In the genomic region with DNA sequence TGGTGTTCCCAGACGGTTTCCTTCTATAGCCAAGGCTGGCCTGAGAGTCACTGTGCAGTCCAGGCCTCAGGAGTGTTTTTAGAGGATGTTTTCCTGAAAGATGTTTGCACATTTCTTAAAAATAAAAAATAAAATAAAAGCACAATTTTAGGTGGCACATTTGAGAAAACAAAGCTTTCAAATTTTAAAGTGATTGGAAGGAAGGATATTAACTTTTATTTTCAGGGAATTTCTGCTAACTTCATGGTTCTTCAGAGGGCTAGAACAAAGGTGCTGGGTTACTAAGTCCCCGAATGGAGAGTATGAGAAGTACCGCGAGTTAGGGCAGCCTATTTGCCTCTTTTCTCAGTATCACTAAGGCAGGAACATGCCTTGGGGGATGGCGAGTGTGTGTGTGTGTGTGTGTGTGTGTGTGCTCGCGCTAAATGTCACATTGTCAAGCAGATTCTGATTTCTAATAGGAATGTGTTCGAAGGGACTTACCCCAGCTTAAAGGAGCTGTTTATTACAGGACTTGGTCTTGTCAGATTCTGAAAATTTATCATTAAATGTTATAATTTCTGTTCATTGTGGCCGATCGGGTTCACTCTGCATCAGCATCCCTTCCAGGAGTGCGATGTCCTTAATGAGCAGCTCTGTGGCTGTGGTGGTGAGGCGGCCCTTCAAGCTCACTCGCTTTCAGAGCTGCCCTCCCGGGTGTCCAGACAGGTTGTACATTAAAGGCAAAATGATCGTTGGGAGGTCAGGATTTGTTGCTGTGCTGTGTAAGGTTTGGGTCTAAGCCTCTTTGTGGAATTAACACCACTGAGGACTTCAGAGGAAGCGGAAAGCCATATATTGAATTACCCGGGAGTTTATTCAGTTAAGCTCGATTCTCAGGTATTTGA, we compare ENCODE assay signal across 8 mouse cellular contexts. TPM values are rescaled to one million over a fixed set of nuclear protein-coding genes. Genes with fewer than 3 reads are reported as not detected.
A peak's percentile ranks its signal among the peaks of the same experiment; 100 is the strongest.
DNase-seq lines count a peak whose midpoint lies in the region; ATAC-seq and TF ChIP-seq lines count a peak whose summit lies in the region.

No protein-coding gene starts in this region.

- no peak for ATAC-seq in kidney, embryonic 15.5 days (replicated peaks; ENCODE audit: low FRiP score)
- no peak for ATAC-seq in forebrain, embryonic 14.5 days
- ATAC-seq in liver, embryonic 11.5 days (replicated peaks; ENCODE audit: low FRiP score): no peak
- ATAC-seq in stomach, embryonic 16.5 days (ENCODE audit: insufficient read depth, low FRiP score): no peak

- peaks cover 16% of the 10 kb centered on the region for H3K79me2 ChIP-seq in MEL (ENCODE audit: control insufficient read depth, insufficient read depth, low read length, poor library complexity)

- no peak for DNase-seq in kidney, adult 9 months
- DNase-seq in MEL (ENCODE audit: low read depth, low spot score): peak; percentile 52
- DNase-seq in forebrain, embryonic 14.5 days (ENCODE audit: low spot score): peak; percentile 47
- DNase-seq in liver, embryonic 11.5 days (ENCODE audit: low spot score): peak; percentile 30
- DNase-seq in adrenal gland, postnatal 25 days: no peak
- no peak for DNase-seq in layer of hippocampus, adult 11-12 months (ENCODE audit: low spot score)

- TF ChIP-seq CTCF in MEL (IDR thresholded peaks at IDR 0.05 in 2 of 3, conservative IDR thresholded peaks at IDR 0.05 in 1 of 3; ENCODE audit: control insufficient read depth in 1 of 3, insufficient read depth in 1 of 3, low read depth in 2 of 3, low read length in 3 of 3, poor library complexity in 1 of 3, severe bottlenecking in 1 of 3): no peak

- peak overlapping the region; percentile 91 for H3K9ac ChIP-seq in kidney, embryonic 15.5 days
- H3K9ac ChIP-seq in MEL (ENCODE audit: control insufficient read depth, low read depth, low read length, poor library complexity, severe bottlenecking): peak overlapping the region; percentile 81
- peak overlapping the region; percentile 96 for H3K9ac ChIP-seq in forebrain, embryonic 14.5 days (ENCODE audit: low read length)
- peak overlapping the region; percentile 66; the same call in 1 of the 2 replicates for H3K9ac ChIP-seq in liver, embryonic 11.5 days (ENCODE audit: low read depth, low read length)
- peak overlapping the region; percentile 95 for H3K9ac ChIP-seq in stomach, embryonic 16.5 days (ENCODE audit: low read length)

- H3K4me2 ChIP-seq in kidney, embryonic 15.5 days: peak overlapping the region; percentile 73
- H3K4me2 ChIP-seq in forebrain, embryonic 14.5 days (ENCODE audit: low read length): peak overlapping the region; percentile 64
- H3K4me2 ChIP-seq in liver, embryonic 11.5 days: peak overlapping the region; percentile 87
- peak overlapping the region; percentile 72 for H3K4me2 ChIP-seq in stomach, embryonic 16.5 days (ENCODE audit: low read depth, low read length)

- TF ChIP-seq POLR2A in MEL (IDR thresholded peaks at IDR 0.05; ENCODE audit: control insufficient read depth in 1 of 2, insufficient read depth in 1 of 2, low read depth in 1 of 2, low read length in 2 of 2, poor library complexity in 1 of 2): no peak

- peak overlapping the region; percentile 90 for H3K4me3 ChIP-seq in kidney, embryonic 15.5 days (replicated peaks)
- H3K4me3 ChIP-seq in MEL (ENCODE audit: control insufficient read depth in 1 of 2, insufficient read depth in 1 of 2, low read depth in 2 of 2, low read length in 2 of 2): peak overlapping the region; percentile 94 to 100
- peak overlapping the region; percentile 95 for H3K4me3 ChIP-seq in forebrain, embryonic 14.5 days (ENCODE audit: low read depth, low read length)
- H3K4me3 ChIP-seq in liver, embryonic 11.5 days (ENCODE audit: low read depth, low read length): peak overlapping the region; percentile 72
- H3K4me3 ChIP-seq in stomach, embryonic 16.5 days (replicated peaks; ENCODE audit: low read length): peak overlapping the region; percentile 93

- peaks cover 43% of the 10 kb centered on the region for H3K4me1 ChIP-seq in kidney, embryonic 15.5 days
- peaks cover 2 to 7% of the 10 kb centered on the region in 2 experiments; a peak in 2 of 4 replicates for H3K4me1 ChIP-seq in MEL (ENCODE audit: control insufficient read depth in 1 of 2, insufficient read depth in 2 of 2, low read length in 2 of 2)
- H3K4me1 ChIP-seq in forebrain, embryonic 14.5 days (ENCODE audit: control insufficient read depth, insufficient read depth, low read length): peaks cover 21% of the 10 kb centered on the region
- peaks cover 13% of the 10 kb centered on the region for H3K4me1 ChIP-seq in liver, embryonic 11.5 days (replicated peaks; ENCODE audit: control insufficient read depth, insufficient read depth, low read length)
- H3K4me1 ChIP-seq in stomach, embryonic 16.5 days (ENCODE audit: control insufficient read depth, insufficient read depth, low read length): peaks cover 42% of the 10 kb centered on the region

- 17% methylated on average over 18 of the region's 18 CpGs for WGBS in kidney, embryonic 15.5 days
- 13% methylated on average over 18 of the region's 18 CpGs for WGBS in forebrain, embryonic 14.5 days
- WGBS in liver, embryonic 11.5 days: 44% methylated on average over 18 of the region's 18 CpGs
- 27% methylated on average over 18 of the region's 18 CpGs for WGBS in stomach, embryonic 16.5 days

- TF ChIP-seq EP300 in MEL (IDR thresholded peaks at IDR 0.05; ENCODE audit: low read depth in 1 of 2, low read length in 2 of 2): no peak

- no peaks in the 10 kb centered on the region for H3K9me3 ChIP-seq in kidney, embryonic 15.5 days (replicated peaks)
- no peaks in the 10 kb centered on the region for H3K9me3 ChIP-seq in MEL (replicated peaks; ENCODE audit: insufficient read depth, low read length)
- H3K9me3 ChIP-seq in forebrain, embryonic 14.5 days (replicated peaks; ENCODE audit: control insufficient read depth, low read length): no peaks in the 10 kb centered on the region
- H3K9me3 ChIP-seq in liver, embryonic 11.5 days (ENCODE audit: control insufficient read depth, low read length): no peaks in the 10 kb centered on the region
- H3K9me3 ChIP-seq in stomach, embryonic 16.5 days (replicated peaks; ENCODE audit: control insufficient read depth, low read length): no peaks in the 10 kb centered on the region

- no peak for TF ChIP-seq RAD21 in MEL (IDR thresholded peaks at IDR 0.05; ENCODE audit: low read depth, low read length)

- peak overlapping the region; percentile 91 for H3K27ac ChIP-seq in kidney, embryonic 15.5 days
- no peak overlapping the region for H3K27ac ChIP-seq in MEL (ENCODE audit: control insufficient read depth, low read depth, low read length)
- peak overlapping the region; percentile 95; the same call in 1 of the 2 replicates for H3K27ac ChIP-seq in forebrain, embryonic 14.5 days (ENCODE audit: low read depth, low read length)
- no peak overlapping the region for H3K27ac ChIP-seq in liver, embryonic 11.5 days (ENCODE audit: low read depth, low read length)
- H3K27ac ChIP-seq in stomach, embryonic 16.5 days (ENCODE audit: low read length): peak overlapping the region; percentile 90

- no peaks in the 10 kb centered on the region for H3K27me3 ChIP-seq in kidney, embryonic 15.5 days
- H3K27me3 ChIP-seq in MEL (ENCODE audit: control insufficient read depth in 1 of 2, insufficient read depth in 2 of 2, low read length in 2 of 2): peaks cover 2 to 3% of the 10 kb centered on the region in 2 experiments; a peak in 1 of 4 replicates
- no peaks in the 10 kb centered on the region for H3K27me3 ChIP-seq in forebrain, embryonic 14.5 days (replicated peaks; ENCODE audit: control insufficient read depth, insufficient read depth, low read length)
- H3K27me3 ChIP-seq in liver, embryonic 11.5 days (replicated peaks; ENCODE audit: control insufficient read depth, insufficient read depth, low read length): peaks cover 3% of the 10 kb centered on the region
- H3K27me3 ChIP-seq in stomach, embryonic 16.5 days (ENCODE audit: control insufficient read depth, insufficient read depth, low read length): no peaks in the 10 kb centered on the region

- H3K36me3 ChIP-seq in kidney, embryonic 15.5 days: no peaks in the 10 kb centered on the region
- peaks cover 0 to 8% of the 10 kb centered on the region in 2 experiments; a peak in 2 of 4 replicates for H3K36me3 ChIP-seq in MEL (ENCODE audit: control insufficient read depth in 1 of 2, insufficient read depth in 2 of 2, low read length in 2 of 2)
- H3K36me3 ChIP-seq in forebrain, embryonic 14.5 days (ENCODE audit: control insufficient read depth, insufficient read depth, low read length): no peaks in the 10 kb centered on the region
- H3K36me3 ChIP-seq in liver, embryonic 11.5 days (ENCODE audit: control insufficient read depth, insufficient read depth, low read length): no peaks in the 10 kb centered on the region
- no peaks in the 10 kb centered on the region for H3K36me3 ChIP-seq in stomach, embryonic 16.5 days (ENCODE audit: control insufficient read depth, insufficient read depth, low read length)

TF ChIP-seq in MEL, 35 proteins besides CTCF, POLR2A, EP300 and RAD21 (continues in another document):
- TF ChIP-seq MEF2A (IDR thresholded peaks at IDR 0.05; ENCODE audit: extremely low read depth, insufficient replicate concordance, low read depth, low read length, poor library complexity, severe bottlenecking): no peak
- no peak for TF ChIP-seq E2F4 (IDR thresholded peaks at IDR 0.05; ENCODE audit: borderline replicate concordance, low read depth, low read length)
- TF ChIP-seq CHD2 (IDR thresholded peaks at IDR 0.05; ENCODE audit: low read length): no peak
- no peak for TF ChIP-seq ZMIZ1 (IDR thresholded peaks at IDR 0.05; ENCODE audit: low read depth, low read length)
- TF ChIP-seq HCFC1 (IDR thresholded peaks at IDR 0.05; ENCODE audit: low read depth, low read length): no peak
- TF ChIP-seq ELF1 (IDR thresholded peaks at IDR 0.05; ENCODE audit: low read depth, low read length): no peak
- no peak for TF ChIP-seq GATA1 (IDR thresholded peaks at IDR 0.05; ENCODE audit: low read depth, low read length)
- no peak for TF ChIP-seq CHD1 (IDR thresholded peaks at IDR 0.05; ENCODE audit: low read depth, low read length)
- TF ChIP-seq ETS1 (IDR thresholded peaks at IDR 0.05; ENCODE audit: low read depth, low read length): no peak
- no peak for TF ChIP-seq KAT2A (conservative IDR thresholded peaks at IDR 0.05; ENCODE audit: low read depth, low read length)
- no peak for TF ChIP-seq USF2 (IDR thresholded peaks at IDR 0.05; ENCODE audit: borderline replicate concordance in 1 of 2, insufficient read depth in 1 of 2, low read depth in 1 of 2, low read length in 2 of 2)

RNA-seq across cellular contexts. Expression of gene Pcnx, which starts 1.6 kb away (rescaled TPM):
- polyA plus RNA-seq in kidney, embryonic 15.5 days (2015; fragmentation: Nextera tagmentation; extraction: Ambion mirVana): 8.8 and 10.2 TPM in 2 replicates
- total RNA-seq in MEL (2012; rRNA removed): 8.9 and 11.4 TPM in 2 replicates
- polyA plus RNA-seq in MEL (2012; ENCODE audit: insufficient read depth in 1 of 2, insufficient read length in 2 of 2, low read depth in 1 of 2, low replicate concordance in 2 of 2, missing spikeins in 1 of 2): 100 to 1,000 TPM in 1 of 2 experiments, 10 to 100 TPM in 1; 20.6 to 140 TPM
- 9.6 and 16.2 TPM in 2 replicates for polyA plus RNA-seq in forebrain, embryonic 14.5 days (2014; fragmentation: Nextera tagmentation; extraction: Ambion mirVana)
- polyA plus RNA-seq in liver, embryonic 11.5 days (2014; fragmentation: Nextera tagmentation; extraction: Ambion mirVana): 7.9 and 9.4 TPM in 2 replicates
- 10.3 and 10.8 TPM in 2 replicates for polyA plus RNA-seq in stomach, embryonic 16.5 days (2015; fragmentation: Nextera tagmentation; extraction: Ambion mirVana)
- total RNA-seq in adrenal gland, postnatal 25 days (2021): 64.0 and 72.0 TPM in 2 replicates

Comparison
In these comparisons a context has a peak if more than half of its experiments do, and no peak if none do; other contexts are left out.
1. H3K27ac ChIP-seq: peak in kidney, embryonic 15.5 days (single experiment), forebrain, embryonic 14.5 days (single experiment) and stomach, embryonic 16.5 days (single experiment); none in MEL (single experiment) and liver, embryonic 11.5 days (single experiment).
2. DNase-seq: peak in MEL (single experiment), forebrain, embryonic 14.5 days (single experiment) and liver, embryonic 11.5 days (single experiment); none in kidney, adult 9 months (single experiment), adrenal gland, postnatal 25 days (single experiment) and layer of hippocampus, adult 11-12 months (single experiment).
3. Peak in every context shown above with its lines, with median percentiles within 50 percentile points of each other: H3K4me2 ChIP-seq, H3K4me3 ChIP-seq and H3K9ac ChIP-seq.